Mouse (Mus musculus) hindbrain, embryonic 15.5 days (tissue): ENCODE measurements at regions not wholly inside any gene's neighbourhood (a gene's known extent, or its start where the extent isn't known, plus 50 kb on each side); places are given as distances from the start of the nearest gene placed in this dataset.
A peak's percentile ranks its signal among the peaks of the same experiment; 100 is the strongest.

Experiments
- ATAC-seq: fragments of 200-750 bp; cut with Nextera tagmentation; 2 replicates; pipeline ENCODE4 v1.8.0; 2017; ENCODE audit warnings: low read depth, moderate number of reproducible peaks, moderate TSS enrichment; ENCODE audit not compliant: low FRiP score
- H3K27ac ChIP-seq: fragments of 300-500 bp; sonication (generic); replicated peaks from 2 replicates; pipeline ENCODE4 v1.5.1; 2015; ENCODE audit warnings: mild to moderate bottlenecking, inconsistent platforms
- H3K27me3 ChIP-seq: fragments of 300-500 bp; sonication (generic); 2 replicates; pipeline ENCODE4 v1.6.1; 2015; ENCODE audit warnings: control low read depth, inconsistent platforms
- H3K36me3 ChIP-seq: fragments of 300-500 bp; sonication (generic); 2 replicates; pipeline ENCODE4 v1.6.1; 2015; ENCODE audit warnings: control low read depth, inconsistent platforms
- H3K4me1 ChIP-seq: fragments of 300-500 bp; sonication (generic); replicated peaks from 2 replicates; pipeline ENCODE4 v1.6.1; 2015; ENCODE audit warnings: control low read depth, inconsistent platforms
- H3K4me2 ChIP-seq: fragments of 300-500 bp; sonication (generic); 2 replicates; pipeline ENCODE4 v1.6.1; 2015; ENCODE audit warnings: moderate library complexity, mild to moderate bottlenecking, inconsistent platforms
- H3K4me3 ChIP-seq: fragments of 300-500 bp; sonication (generic); 2 replicates; pipeline ENCODE4 v1.5.1; 2015; ENCODE audit warnings: mild to moderate bottlenecking, inconsistent platforms
- H3K9ac ChIP-seq: fragments of 300-500 bp; sonication (generic); 2 replicates; pipeline ENCODE4 v1.6.1; 2015; ENCODE audit warnings: inconsistent platforms
- H3K9me3 ChIP-seq: fragments of 300-500 bp; sonication (generic); 2 replicates; pipeline ENCODE4 v1.6.1; 2016; ENCODE audit warnings: control low read depth, inconsistent platforms
- WGBS: fragments of 180-500 bp; shearing (Covaris S2); methylation state at CpG from one replicate; pipeline ENCODE4 v1.1.7; 2015; 5-methylcytosine and 5-hydroxymethylcytosine counted together

GRCm38 (mm10) chr13:52024349-52024748 lies 177.9 kb downstream of the Gadd45g start:
- Histone ChIP-seq H3K4me1 (peaks cover 31% of the 10 kb centered on the region), H3K9ac (no peak overlapping the region), H3K27ac (peak overlapping the region; percentile 27), H3K4me2 (peak overlapping the region; percentile 15), H3K36me3 (no peaks in the 10 kb centered on the region), H3K9me3 (no peaks in the 10 kb centered on the region), H3K4me3 (no peak overlapping the region), H3K27me3 (no peaks in the 10 kb centered on the region)
- 40% methylated on average over 2 of the region's 2 CpGs for WGBS
- no peak for ATAC-seq

GRCm38 (mm10) chr13:52024832-52025481 lies 178.5 kb downstream of the Gadd45g start:
- H3K27ac ChIP-seq = peak overlapping the region; percentile 27
- no peaks in the 10 kb centered on the region for H3K36me3 ChIP-seq
- H3K27me3 ChIP-seq = no peaks in the 10 kb centered on the region
- ATAC-seq = peak; percentile 29; the same call in 1 of the 2 replicates
- H3K4me3 ChIP-seq = no peak overlapping the region
- peaks cover 31% of the 10 kb centered on the region for H3K4me1 ChIP-seq
- 19% methylated on average over 18 of the region's 18 CpGs for WGBS
- peak overlapping the region; percentile 15 for H3K4me2 ChIP-seq
- H3K9ac ChIP-seq = no peak overlapping the region
- no peaks in the 10 kb centered on the region for H3K9me3 ChIP-seq

- H3K4me3 ChIP-seq = no peak overlapping the region
- WGBS = 52% methylated on average over 5 of the region's 5 CpGs
- no peak overlapping the region for H3K9ac ChIP-seq
- no peaks in the 10 kb centered on the region for H3K9me3 ChIP-seq
- ATAC-seq = peak; percentile 75
- H3K36me3 ChIP-seq = no peaks in the 10 kb centered on the region
- no peak overlapping the region for H3K4me2 ChIP-seq
- H3K27ac ChIP-seq = peak overlapping the region; percentile 27; the same call in 1 of the 2 replicates
- no peaks in the 10 kb centered on the region for H3K27me3 ChIP-seq
- peaks cover 31% of the 10 kb centered on the region for H3K4me1 ChIP-seq
Measured at GRCm38 (mm10) chr13:52025482-52025848, 179.0 kb downstream of the Gadd45g start.

GRCm38 (mm10) chr13:52026291-52026690 lies 179.8 kb downstream of the Gadd45g start:
- Histone ChIP-seq H3K4me3 (no peak overlapping the region), H3K4me2 (no peak overlapping the region), H3K9me3 (no peaks in the 10 kb centered on the region), H3K36me3 (no peaks in the 10 kb centered on the region), H3K9ac (no peak overlapping the region), H3K4me1 (peaks cover 26% of the 10 kb centered on the region), H3K27ac (no peak overlapping the region), H3K27me3 (no peaks in the 10 kb centered on the region)
- WGBS = 86% methylated on average over 7 of the region's 7 CpGs
- no peak for ATAC-seq

DNA sequence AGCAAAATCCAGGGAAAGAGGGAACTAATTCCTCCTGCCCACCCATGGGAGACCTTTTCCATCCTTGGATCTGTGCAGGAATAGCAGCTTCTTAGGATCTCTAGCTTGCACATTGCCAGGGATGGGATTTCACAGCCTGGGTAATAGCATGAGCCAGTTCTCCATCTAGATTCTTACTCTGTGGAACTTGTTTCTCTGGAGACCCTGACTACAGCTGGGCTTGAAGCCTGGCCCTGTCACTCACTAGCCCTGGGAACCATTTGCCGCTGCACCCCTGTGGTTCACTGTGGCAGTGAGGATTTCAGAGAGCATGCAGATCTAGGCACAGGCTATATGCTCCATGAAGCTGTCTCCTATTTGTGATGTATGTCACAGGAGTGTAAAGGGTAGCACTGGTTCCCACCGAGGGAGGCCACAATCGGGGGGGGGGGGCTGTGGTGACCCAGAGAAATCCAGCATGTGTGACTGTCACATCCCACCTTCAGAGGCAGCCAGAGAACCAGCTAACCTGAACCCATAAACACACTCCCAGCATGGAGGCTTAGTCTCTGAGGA lies 183.5 kb downstream of the Gadd45g start:
- no peak overlapping the region for H3K4me2 ChIP-seq
- 55% methylated on average over 3 of the region's 3 CpGs for WGBS
- H3K9ac ChIP-seq = no peak overlapping the region
- no peaks in the 10 kb centered on the region for H3K36me3 ChIP-seq
- H3K27me3 ChIP-seq = no peaks in the 10 kb centered on the region
- H3K4me3 ChIP-seq = no peak overlapping the region
- no peak overlapping the region for H3K27ac ChIP-seq
- H3K9me3 ChIP-seq = no peaks in the 10 kb centered on the region
- no peak for ATAC-seq
- peaks cover 11% of the 10 kb centered on the region for H3K4me1 ChIP-seq

DNA sequence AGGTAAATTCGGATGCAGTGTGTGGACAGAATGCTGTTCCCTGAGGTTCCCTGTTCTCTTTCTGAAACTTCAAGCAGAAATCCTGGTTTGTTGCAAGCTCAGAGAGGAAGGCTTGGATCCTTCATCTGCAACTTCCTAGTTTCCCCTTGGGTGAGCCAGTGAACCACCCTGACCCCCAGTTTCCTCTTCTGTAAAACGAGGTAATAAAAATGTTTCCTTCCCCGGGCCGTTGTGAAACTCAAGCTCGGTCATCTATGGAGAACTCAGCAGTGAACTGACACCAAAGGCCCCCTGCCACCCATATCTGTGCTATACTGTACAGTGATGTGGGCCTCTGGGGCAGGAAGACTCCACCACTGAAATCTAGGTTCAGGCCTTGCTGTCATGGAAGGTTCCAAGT lies 185.0 kb downstream of the Gadd45g start:
- Histone ChIP-seq H3K4me2 (no peak overlapping the region), H3K9ac (no peak overlapping the region), H3K4me3 (no peak overlapping the region), H3K36me3 (no peaks in the 10 kb centered on the region), H3K9me3 (no peaks in the 10 kb centered on the region), H3K27me3 (no peaks in the 10 kb centered on the region), H3K4me1 (peaks cover 5% of the 10 kb centered on the region), H3K27ac (no peak overlapping the region)
- 82% methylated on average over 5 of the region's 5 CpGs for WGBS
- no peak for ATAC-seq

GRCm38 (mm10) chr13:52035731-52036130 lies 189.3 kb downstream of the Gadd45g start:
- Histone ChIP-seq H3K9me3 (no peaks in the 10 kb centered on the region), H3K27me3 (no peaks in the 10 kb centered on the region), H3K4me1 (peaks cover 11% of the 10 kb centered on the region), H3K9ac (no peak overlapping the region), H3K36me3 (no peaks in the 10 kb centered on the region), H3K4me2 (no peak overlapping the region), H3K4me3 (no peak overlapping the region), H3K27ac (no peak overlapping the region)
- no peak for ATAC-seq
- WGBS = 83% methylated on average over 6 of the region's 6 CpGs

GRCm38 (mm10) chr13:52036351-52036750 lies 189.9 kb downstream of the Gadd45g start:
- Histone ChIP-seq H3K27me3 (no peaks in the 10 kb centered on the region), H3K36me3 (no peaks in the 10 kb centered on the region), H3K27ac (no peak overlapping the region), H3K9me3 (no peaks in the 10 kb centered on the region), H3K4me3 (no peak overlapping the region), H3K4me1 (peaks cover 15% of the 10 kb centered on the region), H3K4me2 (no peak overlapping the region), H3K9ac (no peak overlapping the region)
- WGBS = 41% methylated on average over 5 of the region's 5 CpGs
- 0 out of 2 replicates have a peak, but pooled peaks have one; percentile 40 for ATAC-seq

DNA sequence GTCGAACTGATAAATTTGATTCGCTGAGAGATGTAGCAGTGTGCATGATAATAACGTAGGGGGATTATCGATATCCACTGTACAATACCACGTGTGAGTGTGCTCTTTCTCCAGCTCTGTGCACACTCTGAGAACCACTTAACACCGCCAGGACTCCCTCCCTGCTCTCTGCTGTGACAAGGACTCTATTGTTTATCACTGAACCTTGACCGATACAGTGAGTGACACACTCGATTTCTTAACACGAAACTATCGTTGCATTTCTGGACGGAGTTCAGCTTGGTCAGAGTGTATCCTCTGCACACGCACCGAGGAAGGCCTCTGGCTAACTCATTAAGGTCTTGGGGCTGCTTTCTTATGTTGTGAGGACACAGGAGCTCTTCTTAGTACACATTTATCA lies 190.7 kb downstream of the Gadd45g start:
- no peak overlapping the region for H3K4me2 ChIP-seq
- H3K9me3 ChIP-seq = no peaks in the 10 kb centered on the region
- H3K9ac ChIP-seq = no peak overlapping the region
- WGBS = 51% methylated on average over 13 of the region's 13 CpGs
- H3K4me1 ChIP-seq = peaks cover 23% of the 10 kb centered on the region
- H3K4me3 ChIP-seq = no peak overlapping the region
- H3K36me3 ChIP-seq = no peaks in the 10 kb centered on the region
- no peak for ATAC-seq
- no peaks in the 10 kb centered on the region for H3K27me3 ChIP-seq
- H3K27ac ChIP-seq = no peak overlapping the region

DNA sequence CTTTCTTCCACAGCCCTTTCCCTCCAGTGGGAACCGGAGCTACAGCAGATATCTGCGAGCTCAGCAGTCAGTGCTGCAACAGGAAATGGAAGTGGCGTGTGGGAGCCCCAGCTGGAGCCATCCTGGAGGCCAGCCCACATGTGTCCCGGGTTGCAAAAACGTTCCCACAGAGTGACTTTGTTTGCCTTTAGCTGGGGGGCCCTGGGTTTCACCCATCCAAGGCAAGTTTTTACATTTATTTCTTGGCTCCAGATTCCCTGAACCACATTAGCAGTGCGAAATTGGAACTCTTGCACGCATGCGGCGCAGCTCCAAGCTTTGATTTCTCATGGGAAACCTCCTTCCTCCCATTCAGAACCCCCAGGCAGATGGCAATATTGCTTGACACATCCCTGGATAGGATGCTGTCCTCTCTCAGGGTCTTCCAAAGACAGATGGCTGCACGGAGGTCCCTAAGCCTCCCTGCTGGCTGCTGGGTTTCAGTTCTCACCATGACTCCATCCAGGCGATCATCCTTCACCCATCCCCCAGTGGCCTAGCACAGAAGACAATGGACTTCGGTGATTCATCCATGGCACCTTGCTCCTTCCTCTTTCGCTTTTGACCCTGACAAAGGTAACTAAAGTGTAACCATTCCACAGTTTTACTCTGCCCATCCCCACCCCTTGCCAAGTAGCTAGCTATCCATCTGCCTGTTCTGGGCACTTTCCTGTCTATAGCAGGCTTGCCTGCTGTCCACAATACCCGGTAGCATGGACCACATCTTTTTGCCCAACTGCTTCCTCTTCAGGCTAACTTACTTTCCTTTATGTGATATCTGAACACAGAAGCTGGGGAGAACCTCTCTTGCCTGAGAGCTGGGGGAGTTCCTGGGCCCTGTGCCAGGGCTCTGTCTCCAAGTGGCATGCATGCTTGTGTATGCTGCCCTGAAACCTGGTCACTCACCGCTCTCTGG lies 195.3 kb downstream of the Gadd45g start:
- Histone ChIP-seq H3K27ac (peak overlapping the region; percentile 47), H3K4me1 (peaks cover 29% of the 10 kb centered on the region), H3K9ac (no peak overlapping the region), H3K9me3 (no peaks in the 10 kb centered on the region), H3K4me3 (no peak overlapping the region), H3K36me3 (no peaks in the 10 kb centered on the region), H3K4me2 (peak overlapping the region; percentile 27; the same call in 1 of the 2 replicates), H3K27me3 (no peaks in the 10 kb centered on the region)
- 31% methylated on average over 15 of the region's 15 CpGs for WGBS
- peak; percentile 52; the same call in 1 of the 2 replicates for ATAC-seq

DNA sequence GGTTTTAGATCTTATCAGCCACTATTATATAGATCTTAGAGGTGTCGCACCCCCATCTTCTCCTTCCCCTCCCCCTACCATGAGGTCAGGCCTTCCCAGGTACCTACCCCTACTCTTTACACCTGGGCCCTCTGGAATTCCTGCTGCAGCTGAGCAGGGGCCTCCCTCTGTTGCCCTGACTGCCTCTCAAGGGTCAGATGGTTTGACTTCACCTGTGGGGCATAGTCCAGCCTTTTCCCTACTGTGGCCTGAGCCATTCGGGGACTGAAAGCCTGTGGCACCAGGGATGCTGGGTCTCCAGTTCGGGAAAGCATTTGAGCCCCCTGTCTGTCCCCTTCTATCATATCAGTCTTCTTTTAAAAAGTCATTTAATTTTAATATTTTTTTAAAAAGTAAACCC lies 196.4 kb downstream of the Gadd45g start:
- H3K4me3 ChIP-seq = no peak overlapping the region
- 97% methylated on average over 3 of the region's 3 CpGs for WGBS
- no peaks in the 10 kb centered on the region for H3K9me3 ChIP-seq
- peaks cover 36% of the 10 kb centered on the region for H3K4me1 ChIP-seq
- H3K4me2 ChIP-seq = no peak overlapping the region
- H3K27me3 ChIP-seq = no peaks in the 10 kb centered on the region
- no peak overlapping the region for H3K27ac ChIP-seq
- H3K36me3 ChIP-seq = no peaks in the 10 kb centered on the region
- H3K9ac ChIP-seq = no peak overlapping the region
- ATAC-seq = no peak

DNA sequence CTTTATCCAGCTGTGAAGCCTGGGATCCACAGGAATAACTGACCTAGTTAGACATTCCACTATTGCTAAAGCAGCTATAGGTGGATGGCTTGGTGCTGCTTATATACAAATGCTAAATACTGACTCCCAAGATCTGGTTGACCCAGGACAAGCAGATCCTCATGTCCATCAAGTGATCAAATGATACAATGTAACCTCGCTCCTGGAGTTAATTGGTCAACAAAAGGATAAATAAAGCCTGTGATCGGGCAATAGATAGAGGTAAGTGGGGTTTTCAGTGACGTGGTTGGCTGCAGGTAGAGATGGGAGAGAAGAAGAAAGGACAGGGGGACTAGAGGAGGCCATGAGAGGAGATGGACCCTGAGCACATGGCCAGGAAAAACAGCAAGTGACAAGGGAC lies 197.4 kb downstream of the Gadd45g start:
- Histone ChIP-seq H3K9ac (no peak overlapping the region), H3K36me3 (no peaks in the 10 kb centered on the region), H3K4me3 (no peak overlapping the region), H3K27ac (no peak overlapping the region), H3K27me3 (no peaks in the 10 kb centered on the region), H3K4me2 (no peak overlapping the region), H3K4me1 (peaks cover 36% of the 10 kb centered on the region), H3K9me3 (no peaks in the 10 kb centered on the region)
- ATAC-seq = no peak
- WGBS = 93% methylated on average over 3 of the region's 3 CpGs
